ENCODE assay signal across 8 mouse cellular contexts in genomic region chr5:138996322-138997073, GRCm38 (mm10). TPM values are rescaled to one million over a fixed set of nuclear protein-coding genes. Genes with fewer than 3 reads are reported as not detected.
DNase-seq lines count a peak whose midpoint lies in the region; ATAC-seq and TF ChIP-seq lines count a peak whose summit lies in the region.

No protein-coding gene starts in this region.

- peak; percentile 70 for TF ChIP-seq CTCF in layer of hippocampus, adult 2 months (conservative IDR thresholded peaks at IDR 0.05)

- peak overlapping the region; percentile 76 for H3K4me3 ChIP-seq in layer of hippocampus, adult 2 months
- H3K4me3 ChIP-seq in brown adipose tissue, adult 24 weeks (ENCODE audit: insufficient read depth, low read depth, low read length) = peak overlapping the region; percentile 90
- H3K4me3 ChIP-seq in forebrain, embryonic 13.5 days = peak overlapping the region; percentile 70
- peak overlapping the region; percentile 84 for H3K4me3 ChIP-seq in intestine, embryonic 14.5 days (ENCODE audit: low read depth, low read length)
- peak overlapping the region; percentile 85 for H3K4me3 ChIP-seq in lung, embryonic 15.5 days

- peak in 1 of 2 experiments; percentile 29 for DNase-seq in layer of hippocampus, adult 2 months (ENCODE audit: low spot score in 2 of 2)
- no peak for DNase-seq in layer of hippocampus, adult 9-11 months
- DNase-seq in intestine, embryonic 14.5 days (ENCODE audit: low spot score) = no peak
- peak; percentile 47 for DNase-seq in right cerebral cortex, postnatal 25 days
- no peak for DNase-seq in spleen, postnatal 14 days (ENCODE audit: low spot score in 2 of 2)

- H3K9ac ChIP-seq in forebrain, embryonic 13.5 days = peak overlapping the region; percentile 81
- 0 out of 2 replicates have a peak overlapping the region, but pooled peaks have one; percentile 80 for H3K9ac ChIP-seq in intestine, embryonic 14.5 days (ENCODE audit: low read length)
- peak overlapping the region; percentile 76 for H3K9ac ChIP-seq in lung, embryonic 15.5 days

- H3K9me3 ChIP-seq in forebrain, embryonic 13.5 days (replicated peaks) = no peaks in the 10 kb centered on the region; the same call in 1 of the 2 replicates
- H3K9me3 ChIP-seq in intestine, embryonic 14.5 days (ENCODE audit: control insufficient read depth, low read length) = no peaks in the 10 kb centered on the region
- H3K9me3 ChIP-seq in lung, embryonic 15.5 days = no peaks in the 10 kb centered on the region

- H3K27me3 ChIP-seq in forebrain, embryonic 13.5 days = peaks cover 73% of the 10 kb centered on the region
- peaks cover 42% of the 10 kb centered on the region for H3K27me3 ChIP-seq in intestine, embryonic 14.5 days (replicated peaks; ENCODE audit: control insufficient read depth, insufficient read depth, low read length)
- peaks cover 71% of the 10 kb centered on the region for H3K27me3 ChIP-seq in lung, embryonic 15.5 days

- H3K27ac ChIP-seq in layer of hippocampus, adult 2 months = peak overlapping the region; percentile 88
- H3K27ac ChIP-seq in brown adipose tissue, adult 24 weeks (replicated peaks; ENCODE audit: low read depth, low read length) = no peak overlapping the region
- H3K27ac ChIP-seq in forebrain, embryonic 13.5 days = peak overlapping the region; percentile 90; the same call in 1 of the 2 replicates
- peak overlapping the region; percentile 89; the same call in 1 of the 2 replicates for H3K27ac ChIP-seq in intestine, embryonic 14.5 days (ENCODE audit: low read depth)
- H3K27ac ChIP-seq in lung, embryonic 15.5 days = peak overlapping the region; percentile 96

- whole genome bisulfite sequencing in forebrain, embryonic 13.5 days = 4% methylated on average over 24 of the region's 24 CpGs
- WGBS in intestine, embryonic 14.5 days = 18% methylated on average over 24 of the region's 24 CpGs
- 11% methylated on average over 24 of the region's 24 CpGs for WGBS in lung, embryonic 15.5 days

- H3K36me3 ChIP-seq in forebrain, embryonic 13.5 days (ENCODE audit: poor library complexity, severe bottlenecking) = no peaks in the 10 kb centered on the region
- H3K36me3 ChIP-seq in intestine, embryonic 14.5 days (ENCODE audit: control insufficient read depth, insufficient read depth, low read length) = 0 out of 2 replicates have a peak, but pooled peaks cover 2% of the 10 kb centered on the region
- H3K36me3 ChIP-seq in lung, embryonic 15.5 days = no peaks in the 10 kb centered on the region

- H3K4me2 ChIP-seq in forebrain, embryonic 13.5 days = peak overlapping the region; percentile 97
- H3K4me2 ChIP-seq in intestine, embryonic 14.5 days (ENCODE audit: low read length) = peak overlapping the region; percentile 92
- H3K4me2 ChIP-seq in lung, embryonic 15.5 days = peak overlapping the region; percentile 95

- peaks cover 16% of the 10 kb centered on the region for H3K4me1 ChIP-seq in brown adipose tissue, adult 24 weeks (ENCODE audit: control insufficient read depth, insufficient read depth, insufficient read length, low read length)
- H3K4me1 ChIP-seq in forebrain, embryonic 13.5 days = peaks cover 66% of the 10 kb centered on the region
- peaks cover 29% of the 10 kb centered on the region for H3K4me1 ChIP-seq in intestine, embryonic 14.5 days (replicated peaks; ENCODE audit: control insufficient read depth, insufficient read depth, low read length)
- H3K4me1 ChIP-seq in lung, embryonic 15.5 days = peaks cover 64% of the 10 kb centered on the region

- peak; percentile 6; the same call in 1 of the 2 replicates for ATAC-seq in forebrain, embryonic 13.5 days
- peak; percentile 9; the same call in 1 of the 2 replicates for ATAC-seq in intestine, embryonic 14.5 days (replicated peaks; ENCODE audit: low FRiP score, low TSS enrichment, low read depth)
- peak; percentile 1; the same call in 1 of the 2 replicates for ATAC-seq in lung, embryonic 15.5 days (ENCODE audit: borderline replicate concordance, extremely low read depth, low FRiP score, low TSS enrichment)

RNA-seq across cellular contexts. Expression of gene Pdgfa, which starts 0.7 kb away (rescaled TPM):
- 10 to 100 TPM; 37.5 to 41.3 TPM for total RNA-seq in layer of hippocampus, adult 2 months (2021)
- polyA plus RNA-seq in brown adipose tissue, adult 24 weeks (2012; ENCODE audit: insufficient read depth, insufficient read length, missing spikeins) = 5.5 and 6.9 TPM in 2 replicates
- 7.7 and 10.3 TPM in 2 replicates for polyA plus RNA-seq in forebrain, embryonic 13.5 days (2015; fragmentation: Nextera tagmentation; extraction: Ambion mirVana)
- polyA plus RNA-seq in intestine, embryonic 14.5 days (2014; fragmentation: Nextera tagmentation; extraction: Ambion mirVana) = 69.2 and 78.4 TPM in 2 replicates
- polyA plus RNA-seq in lung, embryonic 15.5 days (2015; fragmentation: Nextera tagmentation; extraction: Ambion mirVana) = 53.2 and 56.3 TPM in 2 replicates
